Mouse (Mus musculus): ENCODE measurements at regions not wholly inside any gene's neighbourhood (a gene's known extent, or its start where the extent isn't known, plus 50 kb on each side); places are given as distances from the start of the nearest gene placed in this dataset.

DNA sequence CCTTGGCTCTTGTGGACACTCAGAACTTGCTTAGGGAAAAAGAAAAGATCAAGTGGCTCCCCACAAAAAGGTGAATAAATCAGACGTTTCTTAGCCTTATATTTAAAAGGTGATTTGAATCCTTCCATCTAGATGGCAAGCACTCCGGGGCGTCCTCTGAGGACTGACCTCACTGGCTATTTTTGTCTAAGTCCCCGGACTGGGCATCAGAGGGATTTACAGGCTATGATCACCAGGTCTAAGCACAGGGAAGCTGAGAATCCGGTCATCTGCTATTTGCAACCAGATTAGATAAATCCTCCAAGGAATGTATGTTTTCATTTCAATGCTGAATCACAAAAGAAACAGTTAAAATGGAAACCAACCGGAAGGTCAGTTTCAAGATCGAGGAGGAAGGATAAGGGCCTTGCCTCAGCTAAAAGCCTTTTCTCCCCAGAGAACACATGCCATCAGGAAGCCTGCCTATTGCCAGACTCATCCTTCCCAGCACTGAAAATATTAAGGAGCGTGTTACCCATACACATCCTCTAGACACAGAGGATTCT, 342.1 kb downstream of the Lpin1 start:
- peak; percentile 9 for DNase-seq (ENCODE audit: low spot score)

DNA sequence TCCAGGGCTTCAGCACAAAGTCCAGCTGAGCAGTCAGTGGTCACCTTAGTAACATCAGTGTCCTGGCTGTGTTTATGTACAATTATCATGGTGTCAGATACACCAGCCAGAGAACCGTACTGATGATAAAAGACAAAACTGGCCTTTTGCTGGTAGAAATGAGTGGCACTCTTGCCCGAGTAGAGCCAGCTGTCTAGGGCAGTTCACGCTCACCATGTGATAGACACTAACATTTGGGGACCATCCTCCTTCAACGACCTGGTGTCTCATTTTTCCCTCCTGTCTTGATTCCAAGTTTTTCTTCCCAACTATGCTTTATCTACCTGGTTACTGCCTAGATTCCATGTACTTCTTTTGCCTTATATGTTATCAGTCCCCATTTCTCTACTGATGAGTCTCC, 349.3 kb downstream of the Lpin1 start:
- no peak for DNase-seq (ENCODE audit: low spot score)

DNA sequence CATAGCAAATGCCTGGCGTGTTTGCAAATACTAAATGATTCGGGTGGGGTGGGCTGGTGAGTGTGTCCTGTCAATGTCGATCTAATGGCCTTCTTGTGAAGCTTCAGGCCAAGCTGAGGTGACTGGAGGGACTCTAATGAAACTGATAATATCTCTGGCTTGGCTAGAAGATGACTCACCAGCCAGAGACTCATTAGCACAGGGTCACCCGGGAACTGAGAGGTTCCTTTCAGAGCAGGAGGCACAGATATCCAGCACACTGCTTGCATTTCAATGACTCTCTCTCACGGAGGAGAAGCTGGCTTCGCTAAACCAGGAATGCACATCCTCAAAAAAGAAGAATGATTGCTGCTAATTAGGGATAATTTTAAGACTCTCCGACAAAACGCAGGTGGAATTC, 349.8 kb downstream of the Lpin1 start:
- no peak for DNase-seq (ENCODE audit: low spot score)

DNA sequence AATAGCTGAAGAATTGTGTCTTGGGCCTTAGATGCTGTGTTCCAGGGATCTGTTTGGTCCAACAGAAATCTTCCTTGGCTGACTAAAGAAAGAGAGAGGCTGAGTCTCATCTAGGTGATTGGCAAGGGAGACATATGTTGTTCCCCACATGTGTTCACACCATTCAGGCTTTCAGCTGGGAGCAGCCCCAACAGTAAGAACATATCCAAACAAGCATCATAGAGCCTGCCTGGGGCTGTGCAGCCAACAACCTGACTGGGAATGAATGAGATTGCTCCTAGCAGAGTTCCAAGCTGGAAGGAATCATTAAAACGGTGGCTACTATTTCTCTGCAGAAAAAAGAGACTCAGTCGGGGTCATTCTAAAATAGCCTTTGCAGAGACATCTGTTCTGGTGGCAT, 350.3 kb downstream of the Lpin1 start:
- DNase-seq (ENCODE audit: low spot score): no peak

GRCm38 (mm10) chr12:16250621-16251020, 360.1 kb downstream of the Lpin1 start:
- DNase-seq (ENCODE audit: low spot score): no peak

- DNase-seq (ENCODE audit: low spot score): no peak
These were observed 360.7 kb downstream of the Lpin1 start for GRCm38 (mm10) chr12:16250096-16250495.

- no peak for DNase-seq (ENCODE audit: low spot score)
These were observed 371.0 kb downstream of the Lpin1 start for GRCm38 (mm10) chr12:16239792-16240191.

DNA sequence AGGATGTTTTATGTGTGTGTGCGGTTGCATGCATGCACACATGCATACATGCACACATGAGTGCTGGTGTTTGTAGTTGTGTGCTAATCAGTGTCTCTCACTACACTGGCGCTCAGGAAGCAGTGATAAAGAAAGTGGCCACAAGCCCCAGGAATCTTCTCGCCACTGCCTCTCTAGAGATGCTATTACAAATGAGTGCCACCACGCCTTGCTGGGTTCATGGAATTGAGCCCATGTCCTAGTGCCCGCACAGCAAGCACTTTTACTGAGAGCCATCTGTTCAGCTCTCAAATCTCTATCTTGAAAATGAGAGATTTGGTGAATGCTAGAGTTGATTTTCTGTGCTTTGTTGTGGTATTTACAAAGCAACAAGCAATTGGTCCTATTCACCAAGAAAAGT, 373.3 kb downstream of the Lpin1 start:
- DNase-seq (ENCODE audit: low spot score): no peak

GRCm38 (mm10) chr12:16233559-16233958, 377.2 kb downstream of the Lpin1 start:
- DNase-seq (ENCODE audit: low spot score): no peak

DNA sequence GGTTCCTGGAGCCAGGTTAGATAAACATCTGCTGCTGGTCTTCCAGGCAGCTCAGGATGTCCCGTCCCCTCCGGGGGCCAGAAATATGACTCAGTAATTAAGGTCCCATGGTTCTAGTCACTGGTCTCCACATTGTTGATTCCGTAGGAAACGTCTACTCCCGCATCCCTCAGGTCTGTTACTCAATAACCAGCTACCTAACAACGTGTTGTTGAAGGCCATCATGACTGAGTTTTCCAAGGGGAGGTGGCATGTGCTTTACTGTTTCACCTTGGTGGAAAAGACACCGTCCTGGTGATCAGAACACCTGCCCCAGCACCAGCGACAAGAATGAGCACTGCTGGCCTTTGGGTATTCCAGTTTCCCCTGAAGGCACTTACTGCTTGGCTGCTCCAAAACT, 377.9 kb downstream of the Lpin1 start:
- no peak for DNase-seq (ENCODE audit: low spot score)

GRCm38 (mm10) chr12:16232051-16232450, 378.7 kb downstream of the Lpin1 start:
- no peak for DNase-seq (ENCODE audit: low spot score)

- no peak for DNase-seq (ENCODE audit: low spot score)
These were observed 379.7 kb downstream of the Lpin1 start for GRCm38 (mm10) chr12:16231093-16231492.

DNA sequence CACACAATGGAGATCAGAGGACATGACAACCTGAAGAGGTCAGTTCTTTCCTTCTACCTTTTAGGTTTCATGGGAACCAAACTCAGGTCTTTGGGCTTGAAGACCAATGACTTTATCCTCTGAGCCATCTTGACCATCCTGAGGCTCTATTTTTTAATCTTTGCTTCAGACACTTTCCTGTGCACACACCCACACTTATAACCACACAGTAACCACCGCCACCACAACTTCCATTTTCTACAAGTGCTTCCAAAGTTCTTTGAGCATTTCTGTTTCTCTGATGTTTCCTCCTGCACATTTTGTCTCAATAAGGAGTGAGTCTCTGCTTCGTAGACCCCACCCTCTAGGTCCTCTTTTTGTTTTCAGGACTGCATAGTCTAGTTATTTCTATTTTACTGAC, 385.3 kb downstream of the Lpin1 start:
- DNase-seq (ENCODE audit: low spot score): no peak

DNA sequence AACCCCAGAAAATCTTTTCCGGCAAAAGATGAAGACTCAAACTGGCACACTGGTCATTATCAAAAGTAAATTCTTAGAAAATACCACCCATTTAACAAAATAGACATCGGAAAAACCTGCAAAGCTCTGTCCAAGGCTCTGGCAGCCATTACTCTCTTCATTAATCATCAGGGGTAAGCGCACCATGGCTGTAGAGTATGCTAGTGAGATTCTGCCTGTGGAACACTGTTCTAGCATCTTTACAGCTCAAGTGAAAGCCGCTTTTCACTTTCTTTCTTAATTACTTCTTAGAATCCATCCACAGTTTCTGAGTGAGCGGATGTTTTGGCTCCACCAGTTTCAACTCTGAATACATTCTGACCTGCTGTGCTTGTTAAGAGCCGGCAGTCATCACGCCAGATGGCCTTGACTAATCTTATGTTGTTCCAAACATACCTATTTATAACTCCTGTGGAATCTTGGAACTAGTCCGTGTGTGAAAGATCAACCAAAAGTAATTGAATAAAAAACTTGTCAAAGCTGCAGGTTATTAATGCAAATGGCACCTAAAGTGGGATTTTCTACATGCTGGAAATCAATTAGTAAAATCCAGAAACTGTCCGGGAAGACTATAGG, 387.8 kb downstream of the Lpin1 start:
- DNase-seq (ENCODE audit: low spot score): peak; percentile 55

GRCm38 (mm10) chr12:16222205-16222604, 388.6 kb downstream of the Lpin1 start:
- DNase-seq (ENCODE audit: low spot score): no peak

DNA sequence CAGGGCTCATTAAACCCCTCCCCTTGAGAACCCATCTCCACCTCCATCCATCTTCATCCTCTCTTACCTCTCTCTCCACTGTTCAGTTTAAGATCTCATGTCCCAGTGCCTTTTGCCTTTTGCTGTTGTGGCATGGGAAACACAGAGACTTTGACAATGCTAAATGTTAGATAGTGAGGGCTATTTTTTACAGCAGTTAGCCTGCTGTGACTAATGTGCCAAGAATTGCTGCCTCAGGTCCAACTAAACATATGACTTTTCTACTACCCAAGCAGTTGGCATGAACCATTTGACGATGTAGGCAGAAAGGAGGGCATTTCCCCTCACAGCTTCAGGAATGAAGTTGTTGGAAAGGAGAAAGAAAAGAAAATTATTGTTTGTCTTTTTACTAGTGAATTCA, 389.6 kb downstream of the Lpin1 start:
- peak; percentile 55 for DNase-seq (ENCODE audit: low spot score)

- no peak for DNase-seq (ENCODE audit: low spot score)
These were observed 390.2 kb downstream of the Lpin1 start for GRCm38 (mm10) chr12:16220561-16220960.

- no peak for DNase-seq (ENCODE audit: low spot score)
These were observed 391.9 kb downstream of the Lpin1 start for GRCm38 (mm10) chr12:16218906-16219305.

- DNase-seq (ENCODE audit: low spot score): no peak
These were observed 393.8 kb upstream of the Trib2 start for GRCm38 (mm10) chr12:16210553-16210952.

DNA sequence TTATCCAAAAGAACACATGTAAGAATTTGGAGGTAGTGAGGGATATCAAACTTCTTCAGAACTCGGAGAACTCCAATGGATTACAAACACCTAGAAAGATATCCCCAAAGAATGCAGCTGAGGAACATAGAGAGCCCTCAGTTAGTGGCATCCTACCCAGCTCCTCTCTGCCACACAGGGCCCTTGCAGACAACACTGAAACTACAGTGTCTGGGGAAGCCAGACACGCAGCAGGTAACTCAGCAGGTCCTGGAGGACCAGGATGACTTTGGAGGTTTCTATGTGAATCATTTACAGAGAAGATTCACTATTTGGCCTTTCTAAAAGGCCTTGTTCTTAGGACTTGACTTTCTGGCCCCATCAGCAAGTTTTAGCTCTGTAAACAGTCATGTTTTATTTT, 393.4 kb upstream of the Trib2 start:
- no peak for DNase-seq (ENCODE audit: low spot score)

GRCm38 (mm10) chr12:16204941-16205340, 388.2 kb upstream of the Trib2 start:
- no peak for DNase-seq (ENCODE audit: low spot score)

GRCm38 (mm10) chr12:16196917-16197316, 380.2 kb upstream of the Trib2 start:
- DNase-seq (ENCODE audit: low spot score): no peak

GRCm38 (mm10) chr12:16191803-16192389, 375.2 kb upstream of the Trib2 start:
- no peak for DNase-seq (ENCODE audit: low spot score)

DNA sequence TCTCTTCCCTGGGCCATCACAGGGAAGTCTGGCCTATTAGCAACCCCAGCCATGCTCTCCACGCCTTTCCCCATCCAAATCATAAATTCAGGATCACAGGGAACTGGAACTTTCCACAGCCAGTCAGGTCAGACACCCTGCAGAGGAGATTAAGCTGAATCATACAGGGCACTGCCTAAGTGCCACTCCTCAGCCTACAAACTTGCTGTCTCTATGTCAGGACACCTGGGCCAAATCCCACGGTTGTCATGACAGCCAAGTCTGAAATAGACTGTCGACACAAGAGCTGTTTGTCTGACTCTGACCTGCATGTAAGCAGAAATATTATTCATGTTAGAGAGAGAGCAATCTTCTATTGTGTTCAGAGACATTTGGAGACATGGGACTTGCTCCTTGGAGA, 374.0 kb upstream of the Trib2 start:
- DNase-seq (ENCODE audit: low spot score): no peak

All from heart, adult 8-10 months (tissue).